Mouse (Mus musculus) T-helper 1 cell (primary cell): ENCODE measurements around the gene Plcd1.

Source experiments
- in situ Hi-C: fragments of 300-600 bp; cut with MboI, MseI; formaldehyde crosslinking; loops from one replicate; pipeline ENCODE4 v1.15.1; 2025; ENCODE audit warnings: high pct_unique_total_duplicates

Plcd1 gene

GRCm38 (mm10) chr9:119027337-119027736 is 66.0 kb downstream of the Plcd1 start:
- in situ Hi-C loops, result no loop called here

GRCm38 (mm10) chr9:119025832-119026331 is 67.4 kb downstream of the Plcd1 start:
- in situ Hi-C loops, result no loop called here

DNA sequence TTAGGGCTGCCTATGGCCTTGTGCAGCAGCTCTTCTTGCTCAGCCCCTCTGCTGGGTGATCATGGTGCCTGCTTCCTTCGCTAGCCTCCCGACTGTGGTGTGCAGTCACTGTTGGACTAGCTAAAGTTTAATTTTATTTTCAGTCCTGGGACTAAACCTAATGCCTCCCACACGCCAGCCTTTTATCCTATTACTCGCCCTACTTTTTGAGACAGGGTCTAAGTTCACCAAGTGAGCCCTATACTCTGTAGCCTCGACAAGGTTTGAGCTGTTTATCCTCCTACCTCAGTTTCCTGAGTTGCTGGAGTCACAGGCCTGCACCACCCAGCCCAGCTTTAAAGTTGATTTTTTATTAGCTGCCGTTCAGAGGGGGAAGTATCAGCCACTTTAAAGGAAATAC is 68.0 kb downstream of the Plcd1 start:
- in situ Hi-C loops, result no loop called here

GRCm38 (mm10) chr9:119021731-119022130 is 71.6 kb downstream of the Plcd1 start:
- in situ Hi-C loops, result no loop called here
